ENCODE assay signal across 32 mouse cellular contexts in the genomic region with DNA sequence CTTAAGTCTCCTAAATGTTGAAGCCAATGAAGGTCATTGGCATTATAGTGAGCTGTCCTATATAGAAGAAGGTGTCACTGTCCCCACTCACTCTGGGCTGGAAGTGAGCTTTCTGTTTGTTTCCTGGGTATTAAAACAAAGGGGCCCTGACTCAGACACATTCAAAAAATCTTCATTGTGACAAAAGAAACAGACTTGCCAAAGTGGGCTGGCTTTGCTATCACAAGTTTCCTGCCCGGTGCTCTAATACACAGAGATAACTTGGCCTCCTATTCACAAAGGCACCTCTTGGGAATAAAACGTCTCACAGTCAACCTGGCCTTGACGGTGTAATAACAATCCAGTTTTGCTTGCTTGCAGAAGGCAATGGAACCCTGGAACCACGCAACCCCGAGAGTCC. TPM values are rescaled to one million over a fixed set of nuclear protein-coding genes. Genes with fewer than 3 reads are reported as not detected.
"Had no signal": no experiment of that assay in that cellular context is flagged by ENCODE, and none has a peak within 500 bp of the region (broad histone marks: within the 10 kb centered on the region; RNA-seq: fewer than 3 reads in every experiment).

No protein-coding gene starts in this region.

- H3K36me3 ChIP-seq: hindbrain, embryonic 10.5 days; hindbrain, embryonic 12.5 days; intestine, embryonic 15.5 days; kidney, embryonic 15.5 days; limb, embryonic 10.5 days; limb, embryonic 12.5 days; liver, embryonic 13.5 days; liver, embryonic 15.5 days had no signal

- H3K4me1 ChIP-seq: hindbrain, embryonic 10.5 days; hindbrain, embryonic 12.5 days; intestine, embryonic 15.5 days; kidney, embryonic 15.5 days; limb, embryonic 10.5 days; limb, embryonic 12.5 days; liver, embryonic 13.5 days; liver, embryonic 15.5 days had no signal

- H3K9me3 ChIP-seq: hindbrain, embryonic 10.5 days; hindbrain, embryonic 12.5 days; intestine, embryonic 15.5 days; kidney, embryonic 15.5 days; limb, embryonic 10.5 days; limb, embryonic 12.5 days; liver, embryonic 13.5 days; liver, embryonic 15.5 days had no signal

- H3K27me3 ChIP-seq: hindbrain, embryonic 12.5 days; intestine, embryonic 15.5 days; kidney, embryonic 15.5 days; limb, embryonic 12.5 days; liver, embryonic 13.5 days; liver, embryonic 15.5 days had no signal

- ATAC-seq: hindbrain, embryonic 16.5 days; inflammation-experienced regulatory T-cells, adult 6 months; intestine, embryonic 15.5 days; intestine, postnatal 0 days; liver, postnatal 0 days had no signal

- H3K27ac ChIP-seq: gastrocnemius, adult 2 months; heart, adult 2 months; hindbrain, embryonic 10.5 days; hindbrain, embryonic 12.5 days; hindbrain, embryonic 14.5 days; intestine, embryonic 15.5 days; kidney, embryonic 15.5 days; kidney, postnatal 0 days; layer of hippocampus, adult 2 months; left cerebral cortex, adult 2 months; limb, embryonic 10.5 days; limb, embryonic 12.5 days; liver, embryonic 13.5 days; liver, embryonic 15.5 days had no signal

- H3K4me3 ChIP-seq: gastrocnemius, adult 2 months; heart, adult 2 months; hindbrain, embryonic 10.5 days; hindbrain, embryonic 12.5 days; intestine, embryonic 15.5 days; kidney, embryonic 15.5 days; layer of hippocampus, adult 2 months; left cerebral cortex, adult 2 months; limb, embryonic 10.5 days; limb, embryonic 12.5 days; liver, embryonic 13.5 days; liver, embryonic 15.5 days had no signal

- H3K9ac ChIP-seq: hindbrain, embryonic 12.5 days; hindbrain, embryonic 14.5 days; intestine, embryonic 15.5 days; kidney, embryonic 15.5 days; limb, embryonic 12.5 days; liver, embryonic 13.5 days; liver, embryonic 15.5 days; liver, postnatal 0 days had no signal

- H3K4me2 ChIP-seq: heart, embryonic 11.5 days; hindbrain, embryonic 12.5 days; hindbrain, embryonic 14.5 days; intestine, embryonic 15.5 days; kidney, embryonic 15.5 days; limb, embryonic 12.5 days; liver, embryonic 11.5 days; liver, embryonic 13.5 days; liver, embryonic 15.5 days had no signal

- DNase-seq: gastrocnemius, adult 2 months; gastrocnemius, postnatal 10 days; gastrocnemius, postnatal 25 days; heart, postnatal 14 days; heart, postnatal 36 days; kidney, adult 18-20 months; kidney, postnatal 4 days; liver; liver, embryonic 13.5 days; liver, postnatal 0 days had no signal

RNA-seq across cellular contexts. Expression of a gene that starts 38.6 kb away (rescaled TPM):
- total RNA-seq: gastrocnemius, adult 2 months; gastrocnemius, postnatal 10 days; gastrocnemius, postnatal 25 days; gastrocnemius, postnatal 4 days; granulocyte monocyte progenitor cell, adult 5-6 weeks; heart, adult 2 months; heart, postnatal 14 days; heart, postnatal 36 days; left cerebral cortex, adult 2 months; left cerebral cortex, postnatal 36 days had no signal
- polyA plus RNA-seq: heart, adult 2 months; heart, embryonic 11.5 days; heart, embryonic 14.5 days; heart, embryonic 16.5 days; hindbrain, embryonic 10.5 days; hindbrain, embryonic 12.5 days; intestine, embryonic 15.5 days; intestine, postnatal 0 days; kidney, embryonic 15.5 days; kidney, postnatal 0 days; limb, embryonic 10.5 days; limb, embryonic 12.5 days; liver, embryonic 11.5 days; liver, embryonic 13.5 days; liver, embryonic 15.5 days; liver, postnatal 0 days had no signal
